Comparison of ENCODE assay signal across 9 mouse cellular contexts in the genomic region with DNA sequence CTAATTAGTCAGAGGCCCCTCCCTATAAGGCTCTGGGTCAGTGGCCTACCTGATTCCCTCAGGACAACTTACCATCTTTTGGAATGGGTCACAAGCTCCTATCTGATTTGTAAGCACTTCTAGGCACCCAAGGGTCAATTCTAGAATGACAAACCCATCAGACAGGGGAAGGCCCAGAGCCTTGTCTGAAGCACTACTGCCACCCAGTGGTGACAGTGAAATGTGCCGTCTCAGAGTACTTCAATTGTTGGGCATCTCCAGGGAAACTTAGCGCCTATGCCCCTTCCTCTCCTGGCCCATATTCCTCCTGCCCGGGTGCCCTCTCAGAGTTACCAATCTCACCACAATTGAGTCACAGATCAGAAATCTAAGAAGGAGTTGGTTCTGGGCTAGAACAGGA. TPM values are rescaled to one million over a fixed set of nuclear protein-coding genes. Genes with fewer than 3 reads are reported as not detected.
DNase-seq lines count a peak whose midpoint lies in the region; ATAC-seq lines count a peak whose summit lies in the region.
"Had no signal": no experiment of that assay in that cellular context is flagged by ENCODE, and none has a peak within 500 bp of the region (broad histone marks: within the 10 kb centered on the region; RNA-seq: fewer than 3 reads in every experiment).

No protein-coding gene starts in this region.

- H3K4me2 ChIP-seq in forebrain, embryonic 12.5 days, result no peak overlapping the region
- H3K4me2 ChIP-seq in hindbrain, embryonic 16.5 days (ENCODE audit: low read length), result no peak overlapping the region

- no peak overlapping the region for H3K4me3 ChIP-seq in forebrain, embryonic 12.5 days (replicated peaks)
- H3K4me3 ChIP-seq in hindbrain, embryonic 16.5 days (ENCODE audit: low read length), result no peak overlapping the region

- H3K27me3 ChIP-seq in forebrain, embryonic 12.5 days, result no peaks in the 10 kb centered on the region
- H3K27me3 ChIP-seq in hindbrain, embryonic 16.5 days (replicated peaks; ENCODE audit: control insufficient read depth, insufficient read depth, low read length), result no peaks in the 10 kb centered on the region

- H3K9me3 ChIP-seq in forebrain, embryonic 12.5 days, result no peaks in the 10 kb centered on the region
- H3K9me3 ChIP-seq in hindbrain, embryonic 16.5 days (ENCODE audit: control insufficient read depth, low read length), result no peaks in the 10 kb centered on the region

- peak; percentile 63 for ATAC-seq in forebrain, embryonic 12.5 days (ENCODE audit: low FRiP score)
- ATAC-seq in hindbrain, embryonic 16.5 days, result peak; percentile 50
- peak; percentile 74 for ATAC-seq in megakaryocyte progenitor cell, adult 5-6 weeks (replicated peaks; ENCODE audit: poor library complexity)

- peaks cover 10% of the 10 kb centered on the region for H3K4me1 ChIP-seq in forebrain, embryonic 12.5 days
- peaks cover 9% of the 10 kb centered on the region for H3K4me1 ChIP-seq in hindbrain, embryonic 16.5 days (ENCODE audit: control insufficient read depth, insufficient read depth, low read depth, low read length)

- WGBS in forebrain, embryonic 12.5 days, result 14% methylated on average over 3 of the region's 3 CpGs
- WGBS in hindbrain, embryonic 16.5 days, result 6% methylated on average over 3 of the region's 3 CpGs

- peaks cover 79% of the 10 kb centered on the region for H3K36me3 ChIP-seq in forebrain, embryonic 12.5 days (replicated peaks)
- peaks cover 36% of the 10 kb centered on the region for H3K36me3 ChIP-seq in hindbrain, embryonic 16.5 days (ENCODE audit: control insufficient read depth, insufficient read depth, low read length)

- DNase-seq in NIH3T3 (ENCODE audit: low read depth), result peak; percentile 93
- DNase-seq in c-Kit-positive CD71-positive TER-119-positive erythroid progenitor cells, embryonic 14.5 days (ENCODE audit: low spot score), result peak; percentile 74
- DNase-seq in layer of hippocampus, postnatal 36 days, result peak; percentile 75 to 76
- DNase-seq in right cerebral cortex, adult 2 months (ENCODE audit: low spot score in 2 of 2), result peak; percentile 88 to 91
- DNase-seq in yolk sac, embryonic 10.5 days (ENCODE audit: low spot score), result peak; percentile 59

- no peak overlapping the region for H3K9ac ChIP-seq in forebrain, embryonic 12.5 days
- H3K9ac ChIP-seq in hindbrain, embryonic 16.5 days (ENCODE audit: low read depth, low read length), result no peak overlapping the region

- no peak overlapping the region for H3K27ac ChIP-seq in forebrain, embryonic 12.5 days
- H3K27ac ChIP-seq in hindbrain, embryonic 16.5 days (ENCODE audit: low read depth, low read length), result no peak overlapping the region

RNA-seq across cellular contexts. Expression of a gene that starts 5.2 kb away (rescaled TPM):
- 73.1 and 76.4 TPM in 2 replicates for polyA plus RNA-seq in forebrain, embryonic 12.5 days (2016; fragmentation: Nextera tagmentation; extraction: Ambion mirVana)
- polyA plus RNA-seq in hindbrain, embryonic 16.5 days (2015; fragmentation: Nextera tagmentation; extraction: Ambion mirVana), result 77.7 and 80.5 TPM in 2 replicates
- total RNA-seq in layer of hippocampus, postnatal 36 days (2021), result 10 to 100 TPM; 35.0 to 36.8 TPM
- 13.8 and 19.3 TPM in 2 replicates for total RNA-seq in megakaryocyte progenitor cell, adult 5-6 weeks (2015)
- total RNA-seq in megakaryocyte progenitor cell, adult 5-6 weeks (2017), result 23.7 and 29.1 TPM in 2 replicates

RNA-seq across cellular contexts. Expression of a gene that starts 47.3 kb away (rescaled TPM):
- polyA plus RNA-seq in forebrain, embryonic 12.5 days (2016; fragmentation: Nextera tagmentation; extraction: Ambion mirVana), result not detected in 2 replicates
- polyA plus RNA-seq in hindbrain, embryonic 16.5 days (2015; fragmentation: Nextera tagmentation; extraction: Ambion mirVana), result not detected in 2 replicates
- total RNA-seq in layer of hippocampus, postnatal 36 days (2021), result not detected
- not detected in 2 replicates for total RNA-seq in megakaryocyte progenitor cell, adult 5-6 weeks (2015)
- not detected in 2 replicates for total RNA-seq in megakaryocyte progenitor cell, adult 5-6 weeks (2017)
- polyA plus RNA-seq: lung, embryonic 16.5 days had no signal
